Mouse (Mus musculus) layer of hippocampus, adult 2 months (tissue): ENCODE data around the gene Dnal4. TPM values are rescaled to one million over a fixed set of nuclear protein-coding genes. Genes with fewer than 3 reads are reported as not detected.

ENCODE experiments used
- DNase-seq, 2 experiments: peaks; one replicate each; pipeline ENCODE4 v3.0.0; 2022; ENCODE audit warnings: low spot score in 2 of 2
- H3K27ac ChIP-seq: fragments of 200-600 bp; 2 replicates; pipeline ENCODE4 v1.8.1; 2022
- H3K4me3 ChIP-seq: fragments of 200-600 bp; 2 replicates; pipeline ENCODE4 v1.8.1; 2022; ENCODE audit warnings: mild to moderate bottlenecking
- CTCF ChIP-seq: fragments of 200-600 bp; conservative IDR thresholded peaks from 2 replicates; pipeline ENCODE4 v1.8.1; 2022; ENCODE audit warnings: antibody characterized with exemption, mild to moderate bottlenecking, moderate library complexity
- total RNA-seq, 2 experiments: library from RNA; stranded (reverse); gene quantifications; 2 replicates each; pipeline ENCODE4 v1.2.3; 2021

Gene Dnal4
- total RNA-seq, 2 experiments from 2014 or later = 55.5 to 64.8 TPM

- no peak for TF ChIP-seq CTCF
- no peak overlapping the region for H3K4me3 ChIP-seq
- DNase-seq = no peak
- no peak overlapping the region for H3K27ac ChIP-seq
These were observed 31.0 kb upstream of the Dnal4 start for GRCm38 (mm10) chr15:79808658-79809057.

- H3K4me3 ChIP-seq = no peak overlapping the region
- peak; percentile 90 for TF ChIP-seq CTCF
- H3K27ac ChIP-seq = no peak overlapping the region
- peak in 1 of 2 experiments; percentile 63 for DNase-seq
These were observed 30.5 kb upstream of the Dnal4 start for GRCm38 (mm10) chr15:79808114-79808513.

GRCm38 (mm10) chr15:79807050-79807449, 29.4 kb upstream of the Dnal4 start:
- no peak for DNase-seq
- TF ChIP-seq CTCF = no peak
- Histone ChIP-seq H3K4me3 (no peak overlapping the region), H3K27ac (no peak overlapping the region)

- DNase-seq = no peak
These were observed 27.6 kb upstream of the Dnal4 start for GRCm38 (mm10) chr15:79805246-79805645.

GRCm38 (mm10) chr15:79804352-79805071, 26.9 kb upstream of the Dnal4 start, which contains the start of gene Nptxr:
Gene Nptxr (minus strand): TSS chr15:79804766.
- DNase-seq = peak in 1 of 2 experiments; percentile 70
- peak within 1 kb of the TSS; percentile 93 for H3K27ac ChIP-seq

More at GRCm38 (mm10) chr15:79805246-79805645, 27.6 kb upstream of the Dnal4 start:
- no peak for TF ChIP-seq CTCF
- Histone ChIP-seq H3K4me3 (no peak overlapping the region; the same call in 1 of the 2 replicates), H3K27ac (no peak overlapping the region)

GRCm38 (mm10) chr15:79803533-79804351, 26.1 kb upstream of the Dnal4 start:
- H3K27ac ChIP-seq = peak overlapping the region; percentile 93
- peak overlapping the region; percentile 60 for H3K4me3 ChIP-seq
- DNase-seq = peak in 1 of 2 experiments; percentile 20
- peak; percentile 34; the same call in 1 of the 2 replicates for TF ChIP-seq CTCF

More at GRCm38 (mm10) chr15:79804352-79805071, 26.9 kb upstream of the Dnal4 start, which contains the start of gene Nptxr:
- TF ChIP-seq CTCF = no peak; the same call in 1 of the 2 replicates
- peak within 1 kb of the TSS; percentile 60 for H3K4me3 ChIP-seq

- peak overlapping the region; percentile 60 for H3K4me3 ChIP-seq
- peak overlapping the region; percentile 79 for H3K27ac ChIP-seq
- TF ChIP-seq CTCF = no peak
- peak in 1 of 2 experiments; percentile 28 for DNase-seq
These were observed 24.7 kb upstream of the Dnal4 start for GRCm38 (mm10) chr15:79802304-79802703.

GRCm38 (mm10) chr15:79801646-79802045, 24.0 kb upstream of the Dnal4 start:
- Histone ChIP-seq H3K27ac (peak overlapping the region; percentile 79), H3K4me3 (peak overlapping the region; percentile 60)
- no peak for DNase-seq
- no peak for TF ChIP-seq CTCF

- Histone ChIP-seq H3K4me3 (peak overlapping the region; percentile 44), H3K27ac (peak overlapping the region; percentile 79)
- TF ChIP-seq CTCF = no peak
- DNase-seq = no peak
These were observed 23.1 kb upstream of the Dnal4 start for GRCm38 (mm10) chr15:79800701-79801100.

- Histone ChIP-seq H3K27ac (peak overlapping the region; percentile 86), H3K4me3 (peak overlapping the region; percentile 15; the same call in 1 of the 2 replicates)
- no peak for DNase-seq
- TF ChIP-seq CTCF = no peak
These were observed 20.9 kb upstream of the Dnal4 start for GRCm38 (mm10) chr15:79798591-79798990.

GRCm38 (mm10) chr15:79797680-79798079, 20.0 kb upstream of the Dnal4 start:
- no peak for TF ChIP-seq CTCF
- peak overlapping the region; percentile 86 for H3K27ac ChIP-seq
- H3K4me3 ChIP-seq = peak overlapping the region; percentile 17; the same call in 1 of the 2 replicates
- DNase-seq = no peak

GRCm38 (mm10) chr15:79797096-79797495, 19.4 kb upstream of the Dnal4 start:
- peak overlapping the region; percentile 86 for H3K27ac ChIP-seq
- no peak for TF ChIP-seq CTCF
- DNase-seq = no peak
- H3K4me3 ChIP-seq = no peak overlapping the region; the same call in 1 of the 2 replicates

GRCm38 (mm10) chr15:79796256-79796655, 18.6 kb upstream of the Dnal4 start:
- DNase-seq = peak; percentile 78 to 85
- Histone ChIP-seq H3K4me3 (no peak overlapping the region), H3K27ac (peak overlapping the region; percentile 86)
- no peak for TF ChIP-seq CTCF
